Mouse (Mus musculus): ENCODE data around the gene Stat4.

The Stat4 gene

GRCm38 (mm10) chr1:51986848-51987247 is at the start of gene Stat4:
Stat4 (plus strand) TSS chr1:51987148.
- no peak for DNase-seq (ENCODE audit: low spot score in 2 of 2)

GRCm38 (mm10) chr1:51938357-51938756 is 48.6 kb upstream of the Stat4 start:
- no peak for DNase-seq (ENCODE audit: low spot score in 2 of 2)

- no peak for DNase-seq (ENCODE audit: low spot score in 2 of 2)
Measured at GRCm38 (mm10) chr1:51944755-51945154, 42.2 kb upstream of the Stat4 start.

GRCm38 (mm10) chr1:51947116-51947515 is 39.8 kb upstream of the Stat4 start:
- no peak for DNase-seq (ENCODE audit: low spot score in 2 of 2)

- DNase-seq (ENCODE audit: low spot score in 2 of 2) = no peak
Measured at GRCm38 (mm10) chr1:51964647-51965046, 22.3 kb upstream of the Stat4 start.

GRCm38 (mm10) chr1:51968994-51969393 is 18.0 kb upstream of the Stat4 start:
- DNase-seq (ENCODE audit: low spot score in 2 of 2) = no peak

- DNase-seq (ENCODE audit: low spot score in 2 of 2) = no peak
Measured at GRCm38 (mm10) chr1:51970182-51970581, 16.8 kb upstream of the Stat4 start.

GRCm38 (mm10) chr1:51975589-51975988 is 11.4 kb upstream of the Stat4 start:
- DNase-seq (ENCODE audit: low spot score in 2 of 2) = no peak

GRCm38 (mm10) chr1:51979048-51979447 is 7.9 kb upstream of the Stat4 start:
- no peak for DNase-seq (ENCODE audit: low spot score in 2 of 2)

- peak; percentile 17 to 23 for DNase-seq (ENCODE audit: low spot score in 2 of 2)
Measured at GRCm38 (mm10) chr1:51991983-51992609, 5.1 kb downstream of the Stat4 start.

GRCm38 (mm10) chr1:51996056-51996455 is 9.1 kb downstream of the Stat4 start:
- DNase-seq (ENCODE audit: low spot score in 2 of 2) = no peak

- DNase-seq (ENCODE audit: low spot score in 2 of 2) = no peak
Measured at GRCm38 (mm10) chr1:51996751-51997659, 10.1 kb downstream of the Stat4 start.

- DNase-seq (ENCODE audit: low spot score in 2 of 2) = peak in 1 of 2 experiments; percentile 21
Measured at GRCm38 (mm10) chr1:51998542-51998941, 11.6 kb downstream of the Stat4 start.

GRCm38 (mm10) chr1:52004096-52004495 is 17.1 kb downstream of the Stat4 start:
- DNase-seq (ENCODE audit: low spot score in 2 of 2) = peak in 1 of 2 experiments; percentile 55

GRCm38 (mm10) chr1:52008443-52008842 is 21.5 kb downstream of the Stat4 start:
- DNase-seq (ENCODE audit: low spot score in 2 of 2) = no peak

GRCm38 (mm10) chr1:52008947-52009346 is 22.0 kb downstream of the Stat4 start:
- no peak for DNase-seq (ENCODE audit: low spot score in 2 of 2)

GRCm38 (mm10) chr1:52010741-52011140 is 23.8 kb downstream of the Stat4 start:
- no peak for DNase-seq (ENCODE audit: low spot score in 2 of 2)

GRCm38 (mm10) chr1:52011227-52011626 is 24.3 kb downstream of the Stat4 start:
- DNase-seq (ENCODE audit: low spot score in 2 of 2) = no peak

- DNase-seq (ENCODE audit: low spot score in 2 of 2) = no peak
Measured at GRCm38 (mm10) chr1:52012231-52012630, 25.3 kb downstream of the Stat4 start.

GRCm38 (mm10) chr1:52012757-52013156 is 25.8 kb downstream of the Stat4 start:
- no peak for DNase-seq (ENCODE audit: low spot score in 2 of 2)

- no peak for DNase-seq (ENCODE audit: low spot score in 2 of 2)
Measured at GRCm38 (mm10) chr1:52019621-52020020, 32.7 kb downstream of the Stat4 start.

- DNase-seq (ENCODE audit: low spot score in 2 of 2) = no peak
Measured at GRCm38 (mm10) chr1:52021936-52022725, 35.2 kb downstream of the Stat4 start.
